Mouse (Mus musculus) spleen, postnatal 10 days (tissue): ENCODE data around the gene 4931428F04Rik.
A peak's percentile ranks its signal among the peaks of the same experiment; 100 is the strongest.

ENCODE experiments used
- DNase-seq, 2 experiments: peaks; one replicate each; pipeline ENCODE4 v3.0.0; 2021 to 2022; ENCODE audit warnings: low spot score in 2 of 2

4931428F04Rik gene

DNA sequence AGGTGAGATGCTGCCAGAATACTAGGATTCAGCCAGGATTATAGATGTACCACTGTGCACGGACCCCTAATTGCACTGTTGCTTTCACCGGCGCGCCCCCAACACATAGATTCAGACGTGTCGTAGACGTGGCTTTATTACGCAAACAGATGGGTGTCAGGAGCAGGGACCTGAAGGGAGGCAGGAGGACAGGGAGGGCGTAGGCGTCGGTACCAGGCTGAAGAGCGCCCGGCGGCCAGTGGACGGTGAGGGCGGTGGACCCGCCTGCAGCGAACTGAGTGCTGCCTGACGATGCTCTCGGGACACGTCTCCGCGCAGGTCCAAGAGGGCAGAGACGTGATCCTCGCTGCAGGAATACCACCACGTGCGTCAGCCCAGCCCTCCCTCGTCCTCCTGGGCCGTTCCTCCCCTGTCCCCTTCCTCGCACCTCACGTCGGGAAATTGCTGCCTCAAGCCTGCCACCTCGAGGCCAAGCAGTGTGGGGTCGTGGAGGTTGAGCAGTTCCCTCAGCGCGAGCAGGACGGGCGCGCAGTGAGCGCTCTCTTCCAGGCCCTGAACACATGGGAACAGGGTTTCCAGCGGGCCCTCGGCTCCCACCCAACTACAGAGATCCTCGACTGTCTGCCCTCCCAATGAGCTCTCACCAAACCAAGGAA, at the start of gene 4931428F04Rik:
4931428F04Rik (minus strand) TSS at position 60 of the 656 bp plus-strand sequence.
- peak in 1 of 2 experiments; percentile 64 for DNase-seq

DNA sequence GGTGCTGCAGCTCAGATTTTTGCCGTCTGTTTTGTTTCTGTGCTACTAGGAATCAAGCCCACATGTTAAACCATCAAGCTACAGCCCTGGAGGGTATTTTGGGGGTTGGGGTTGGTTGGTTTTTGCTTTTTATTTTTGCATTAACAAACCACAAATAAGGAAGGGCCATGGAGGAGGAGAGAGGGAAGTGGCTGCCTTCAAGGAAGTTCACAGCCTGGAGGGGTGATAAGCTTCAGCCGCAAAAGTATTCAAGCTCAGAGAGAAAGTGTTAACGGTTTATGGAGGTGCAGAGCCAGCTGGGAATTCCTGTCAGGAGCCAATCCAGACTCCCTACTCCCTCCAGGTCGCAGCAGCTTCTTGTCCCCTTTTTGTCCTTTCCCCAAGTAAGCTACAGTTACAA, 49.3 kb upstream of the 4931428F04Rik start:
- DNase-seq = no peak

DNA sequence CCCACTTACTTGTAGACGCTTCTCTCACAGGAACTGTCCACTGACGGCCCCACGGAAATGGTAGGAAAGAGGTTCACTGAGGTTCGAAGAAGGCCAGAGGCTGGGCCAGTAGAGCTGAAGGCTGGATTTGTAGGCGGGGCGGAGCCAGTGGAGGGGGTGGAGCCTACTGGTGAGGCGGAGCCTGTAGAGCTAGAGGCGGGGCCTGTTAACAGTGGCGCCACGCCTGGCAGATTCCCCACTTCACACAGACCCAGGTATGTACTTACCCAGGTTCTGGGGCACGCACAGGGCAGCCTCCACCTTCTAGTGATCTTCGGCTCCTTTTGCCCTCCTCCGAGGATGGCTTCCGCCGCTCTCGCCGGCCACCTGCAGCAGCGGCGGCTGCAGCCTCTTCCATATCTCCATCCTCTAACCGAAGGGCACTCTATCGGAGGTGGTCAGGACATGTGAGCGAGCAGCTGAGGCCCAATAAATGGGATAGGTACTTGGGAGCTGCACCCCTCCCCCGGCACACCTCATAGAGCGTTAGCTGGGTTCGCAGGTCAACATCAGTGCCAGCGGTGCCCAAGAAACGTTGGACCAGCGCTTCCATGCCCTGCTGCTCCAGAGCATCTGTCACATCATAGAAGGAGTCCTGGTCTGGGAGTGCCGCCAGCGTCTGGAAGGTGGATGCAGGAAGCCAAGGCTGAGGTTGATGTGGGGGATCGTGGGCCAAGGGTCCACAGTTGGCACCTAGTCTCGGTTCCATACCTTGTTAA, 46.9 kb upstream of the 4931428F04Rik start:
- DNase-seq = no peak

DNA sequence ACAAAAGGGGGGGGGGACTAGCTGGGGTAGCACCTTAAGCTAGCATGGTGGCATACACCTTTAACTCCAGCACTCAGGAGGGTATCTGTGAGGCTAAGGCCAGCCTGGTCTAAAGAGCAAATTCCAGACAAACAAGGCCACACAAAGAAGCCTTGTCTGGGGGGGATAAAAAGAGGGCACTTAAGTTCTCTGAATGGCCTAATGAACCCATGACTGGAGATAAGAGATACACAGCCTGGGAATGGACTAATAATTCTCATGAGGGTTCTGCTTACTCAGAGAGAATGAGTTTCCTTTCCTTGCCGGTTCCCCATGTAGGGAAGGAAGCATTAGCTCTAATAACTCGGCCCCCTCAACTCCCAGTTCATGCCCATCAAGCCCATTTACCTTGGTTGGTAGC, 42.9 kb upstream of the 4931428F04Rik start:
- no peak for DNase-seq

DNA sequence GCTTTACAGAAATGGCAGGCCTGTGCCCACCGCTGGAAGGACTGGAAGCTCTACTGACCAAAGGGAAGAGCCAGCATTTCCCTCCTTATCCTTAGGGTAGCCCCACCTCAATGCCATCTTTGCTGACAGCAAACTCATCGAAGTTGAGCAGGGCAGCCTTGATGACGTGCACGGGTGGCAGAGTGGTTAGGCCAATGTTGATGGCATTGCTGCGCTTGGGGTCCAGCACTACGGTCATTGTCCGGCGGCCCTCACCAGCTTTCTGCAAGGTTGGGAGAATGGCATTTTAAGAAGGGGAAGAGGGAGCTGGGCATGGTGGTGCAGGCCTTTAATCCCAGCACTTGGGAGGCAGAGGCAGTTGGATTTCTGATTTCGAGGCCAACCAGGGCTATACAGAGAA, 42.3 kb upstream of the 4931428F04Rik start:
- no peak for DNase-seq

DNA sequence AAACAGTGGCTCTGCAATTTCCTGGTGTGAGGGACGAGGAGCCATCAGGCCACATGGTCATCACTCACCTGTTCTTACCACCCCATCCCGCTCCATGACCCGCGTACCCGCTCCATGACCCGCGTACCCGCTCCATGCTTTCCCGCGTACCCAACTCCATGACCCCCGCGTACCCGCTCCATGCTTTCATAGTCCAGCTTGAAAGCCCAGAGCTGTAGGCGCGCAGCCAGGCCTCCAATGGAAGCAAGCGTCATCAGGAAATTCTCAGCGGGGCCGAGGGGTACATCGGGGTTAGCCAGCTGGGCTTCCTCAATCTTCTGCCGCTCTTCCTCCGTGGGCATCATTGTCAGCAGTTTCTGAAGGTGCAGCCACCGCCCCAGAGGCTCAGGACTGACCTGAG, 41.8 kb upstream of the 4931428F04Rik start:
- no peak for DNase-seq

DNA sequence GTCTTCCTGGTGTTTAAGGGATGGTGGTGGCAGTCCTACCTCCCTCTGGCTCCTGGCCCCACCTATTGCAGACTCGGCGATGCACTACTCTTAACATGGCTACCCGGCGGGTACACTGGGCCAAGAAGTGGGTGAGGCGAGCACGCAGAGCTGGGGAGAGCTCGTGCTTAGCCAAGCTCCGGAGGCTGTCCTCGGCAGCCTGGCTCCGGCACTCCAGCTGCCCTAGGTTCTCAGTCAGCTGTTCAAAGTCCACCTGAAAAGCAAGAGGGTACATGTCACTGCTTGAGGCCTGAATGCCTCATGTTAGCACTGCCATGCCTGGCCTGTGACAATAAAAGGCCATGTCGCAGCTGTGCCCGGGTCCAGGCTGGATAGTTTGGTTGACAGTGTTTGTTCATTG, 40.7 kb upstream of the 4931428F04Rik start:
- DNase-seq = no peak

DNA sequence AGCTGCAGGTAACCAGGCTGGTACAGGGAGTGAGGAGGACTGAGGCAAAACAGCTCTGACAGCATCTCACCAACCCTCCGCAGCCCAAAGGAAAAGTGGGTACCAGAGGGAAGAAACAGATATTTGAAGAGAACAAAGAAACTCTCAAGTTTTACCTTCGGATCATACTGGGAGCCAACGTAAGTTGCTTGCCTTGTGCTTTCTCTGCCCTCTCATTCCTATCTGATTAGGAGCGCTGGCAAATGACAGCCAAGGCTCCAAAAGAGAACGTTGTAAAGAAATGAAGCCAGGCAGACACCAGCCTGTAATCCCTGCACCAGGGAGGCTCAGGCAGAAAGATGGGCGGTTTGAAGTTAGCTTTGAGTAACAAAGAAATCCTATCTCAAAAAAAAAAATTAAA, 37.3 kb upstream of the 4931428F04Rik start:
- peak in 1 of 2 experiments; percentile 32 for DNase-seq

DNA sequence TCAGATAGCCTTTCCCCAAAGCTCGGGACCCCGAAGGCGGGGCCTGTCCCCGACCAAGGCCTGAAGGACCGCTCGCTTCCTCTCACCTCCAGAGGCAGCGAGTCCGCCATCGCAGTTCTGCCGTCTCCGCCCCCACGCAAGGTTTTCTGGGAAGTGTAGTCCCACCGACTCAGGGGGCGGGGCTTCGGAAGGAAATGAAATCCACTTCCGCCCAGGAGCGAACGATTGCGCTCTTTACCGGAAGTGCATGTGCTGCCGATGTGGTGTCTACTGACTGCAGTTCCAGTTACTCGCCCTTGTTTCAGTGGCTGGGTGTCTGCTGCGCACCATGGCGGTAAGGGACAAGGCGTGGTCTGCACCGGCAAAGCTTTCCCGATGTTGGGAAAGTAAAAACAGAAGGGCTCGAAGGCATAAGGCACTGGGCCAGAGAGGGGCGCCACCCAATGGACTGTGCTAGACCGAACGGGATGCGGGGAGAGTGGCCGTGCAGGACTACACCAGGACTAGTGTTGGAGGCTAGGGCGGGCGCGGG, 36.5 kb upstream of the 4931428F04Rik start, which contains the start of the genes Lrrc29 and Tmem208:
Lrrc29 (minus strand) TSS at position 138 of the 532 bp plus-strand sequence.
Tmem208 (plus strand) TSS at position 214 of the 532 bp plus-strand sequence.
- DNase-seq = peak; percentile 98 to 99

DNA sequence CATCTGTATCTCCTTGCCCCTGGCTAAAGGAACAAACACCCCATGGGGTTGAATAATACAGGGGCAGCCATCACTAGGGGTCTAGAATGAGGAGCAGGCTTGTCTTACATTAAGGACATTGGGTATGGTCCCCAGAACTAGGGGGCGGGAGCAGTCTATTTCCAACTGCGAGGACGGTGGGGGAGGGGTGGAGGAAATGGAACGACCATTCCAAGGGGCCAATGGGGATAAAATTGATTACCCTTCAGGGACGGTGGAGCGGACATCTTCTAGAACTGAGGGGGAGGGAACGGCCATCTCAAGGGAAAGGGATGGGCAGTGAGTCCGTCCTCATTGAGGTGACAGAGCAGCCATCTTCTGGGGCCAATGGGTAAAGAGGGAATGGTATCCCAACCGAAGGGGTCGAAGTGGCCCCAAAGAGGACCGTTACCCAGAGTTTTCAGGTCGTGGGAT, 36.0 kb upstream of the 4931428F04Rik start:
- DNase-seq = no peak

DNA sequence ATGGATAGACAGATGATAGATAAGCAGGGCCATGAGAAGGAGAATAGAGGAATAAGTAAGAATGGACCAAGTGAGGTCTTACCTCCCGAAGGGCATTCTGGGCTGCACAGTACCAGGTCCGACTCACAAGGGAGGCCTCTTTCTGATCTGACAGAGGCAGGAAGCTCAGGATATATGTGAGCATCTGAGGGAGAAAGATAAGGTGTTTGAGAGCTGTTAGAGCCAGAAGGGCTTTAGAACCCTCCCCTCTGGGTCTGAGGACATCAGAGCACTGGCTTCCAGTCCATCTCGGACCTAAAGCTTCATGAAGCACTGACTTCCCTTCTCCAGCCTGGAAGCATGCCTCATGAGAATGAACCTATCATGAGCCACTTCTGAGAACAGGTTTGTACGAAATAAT, 33.5 kb upstream of the 4931428F04Rik start:
- peak; percentile 58 to 59 for DNase-seq

DNA sequence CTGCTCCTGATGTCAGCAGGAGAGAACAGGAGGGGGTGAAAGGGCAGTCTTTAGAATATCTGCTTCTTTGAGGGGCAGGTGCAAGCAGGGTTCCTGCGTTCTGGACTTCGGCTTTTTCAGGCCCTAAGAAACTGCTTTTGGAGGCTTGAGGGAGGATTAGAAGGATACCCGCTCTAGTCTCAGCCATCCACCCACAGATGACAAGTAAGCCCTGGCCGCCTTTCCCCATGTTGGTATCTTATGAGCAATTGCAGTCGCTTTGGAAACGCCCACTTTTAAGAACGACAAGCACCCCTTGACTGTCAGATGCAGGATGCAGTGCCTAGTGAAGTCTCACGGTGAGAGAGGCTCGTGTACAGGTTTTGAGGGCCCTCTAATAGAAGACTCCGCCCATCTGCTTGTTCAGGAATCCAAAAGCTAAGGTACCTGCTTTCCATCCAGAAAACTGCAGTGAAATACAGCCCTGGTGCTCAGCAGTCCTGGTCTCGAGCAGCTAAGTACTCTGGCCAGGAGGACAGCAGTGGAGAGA, 29.1 kb upstream of the 4931428F04Rik start:
- no peak for DNase-seq

DNA sequence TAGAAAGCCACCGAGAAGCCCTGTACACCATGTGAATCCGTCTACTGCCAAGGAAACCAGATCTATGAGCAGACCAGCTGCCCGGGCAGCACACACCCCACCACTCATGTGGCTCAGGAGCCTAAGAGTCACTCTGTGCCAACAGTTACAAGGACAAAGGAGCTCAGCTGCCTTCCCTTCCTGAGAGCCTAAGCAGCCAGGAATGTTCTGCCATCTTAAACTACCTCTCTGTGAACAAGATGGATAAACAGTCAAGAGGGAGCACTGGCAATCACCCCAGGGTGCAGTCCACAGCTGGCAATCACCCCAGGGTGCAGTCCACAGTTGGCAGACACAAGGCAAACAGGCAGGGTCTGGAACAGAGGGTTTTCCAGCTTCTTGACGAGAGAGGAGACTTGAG, 28.3 kb upstream of the 4931428F04Rik start:
- no peak for DNase-seq

DNA sequence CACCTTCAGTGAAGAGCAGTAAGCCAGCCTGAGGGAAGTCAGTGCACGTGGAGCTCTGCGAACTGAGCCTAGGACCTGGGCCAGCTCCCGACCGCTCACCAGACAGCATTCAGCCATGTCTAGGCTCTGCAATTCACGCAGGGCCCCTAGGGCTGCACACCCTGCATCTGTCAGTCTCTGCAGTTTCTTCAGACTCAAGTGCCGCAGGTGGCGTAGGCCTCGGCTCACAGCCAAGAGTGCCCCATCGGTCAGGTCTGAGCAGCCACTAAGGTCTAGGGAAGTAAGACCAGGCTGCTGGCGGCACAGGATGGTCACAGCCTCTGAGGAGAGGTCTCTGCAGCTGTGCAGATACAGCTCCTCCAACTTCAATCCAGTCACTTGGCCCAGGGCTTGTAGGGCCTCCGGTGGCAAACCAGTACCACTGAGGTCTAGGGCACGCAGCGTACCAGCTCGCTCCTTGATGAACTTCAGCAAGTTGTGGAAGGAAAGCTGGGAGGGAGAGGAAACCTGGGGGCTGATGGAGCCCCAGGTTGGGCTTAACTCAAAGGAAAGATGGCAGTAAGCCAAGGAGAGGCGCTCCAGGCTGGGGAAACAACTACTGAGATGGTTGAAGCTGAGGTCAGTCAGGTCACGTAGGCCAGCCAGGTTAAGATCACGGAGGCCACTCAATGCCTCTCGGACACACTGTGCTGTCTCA, 25.6 kb upstream of the 4931428F04Rik start:
- DNase-seq = no peak

DNA sequence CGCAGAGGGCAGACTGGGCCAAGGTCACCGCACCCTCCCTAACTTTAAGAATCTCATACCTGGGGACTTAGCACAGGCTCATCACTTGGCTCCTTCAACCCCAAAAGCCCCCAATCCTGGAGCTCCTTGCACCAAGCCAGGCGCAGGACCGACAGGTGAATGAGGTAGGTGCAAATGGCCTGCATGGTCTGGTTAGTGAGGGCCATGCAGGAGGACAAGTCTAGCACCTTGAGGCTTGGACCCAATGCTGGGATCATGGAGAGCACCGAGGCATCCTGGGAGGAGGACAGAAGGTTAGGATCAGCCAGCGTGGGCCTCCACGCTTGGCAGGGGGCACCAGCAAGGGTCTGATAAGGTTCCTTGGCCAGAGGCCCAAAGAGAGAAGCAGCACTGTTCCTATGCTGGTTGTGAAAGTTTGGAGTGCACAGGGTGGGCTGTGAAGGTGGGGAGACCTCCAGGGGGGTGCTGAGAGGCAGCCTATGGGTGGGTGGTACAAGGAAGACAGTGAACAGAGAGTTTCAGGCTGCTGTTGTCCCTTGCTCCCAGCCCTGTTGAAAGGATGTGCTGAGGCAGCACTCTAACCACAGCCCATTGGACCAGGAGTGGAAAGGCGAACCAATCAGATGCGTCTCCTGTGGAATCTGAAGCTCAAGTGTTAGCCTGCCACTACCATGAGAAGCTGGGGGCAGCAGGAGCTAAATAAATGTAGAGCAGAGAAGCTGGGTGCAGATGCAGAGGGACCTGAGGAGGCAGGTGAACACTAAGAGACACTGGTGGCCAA, 24.1 kb upstream of the 4931428F04Rik start:
- no peak for DNase-seq

DNA sequence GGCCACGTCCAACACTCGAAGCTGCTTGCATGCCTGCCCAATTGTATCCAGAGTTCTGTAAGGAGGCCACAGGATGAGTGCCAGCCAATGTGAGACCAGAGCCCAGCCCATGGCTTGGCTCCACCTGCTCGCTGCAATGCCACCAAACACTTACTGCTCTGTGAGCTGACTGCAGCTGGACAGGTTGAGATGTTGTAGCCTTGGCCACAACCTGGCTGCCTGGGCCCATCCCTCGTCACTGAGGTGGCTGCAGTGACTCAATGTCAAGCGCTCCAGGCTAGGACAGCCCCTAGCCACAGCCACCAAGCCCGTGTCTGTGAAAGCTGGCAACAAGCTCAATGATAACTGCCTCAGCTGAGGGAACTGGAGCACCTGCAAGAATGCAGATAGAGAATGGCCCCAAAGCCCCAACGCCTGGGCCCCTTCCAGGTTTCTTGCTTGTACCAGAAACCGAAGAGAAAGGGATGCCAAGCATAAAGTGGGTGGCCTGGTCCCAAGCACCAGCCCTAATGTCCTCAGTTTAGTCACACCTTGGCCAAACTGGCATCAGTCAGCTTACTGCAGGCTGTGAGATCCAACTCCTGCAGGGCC, 23.3 kb upstream of the 4931428F04Rik start:
- DNase-seq = no peak

DNA sequence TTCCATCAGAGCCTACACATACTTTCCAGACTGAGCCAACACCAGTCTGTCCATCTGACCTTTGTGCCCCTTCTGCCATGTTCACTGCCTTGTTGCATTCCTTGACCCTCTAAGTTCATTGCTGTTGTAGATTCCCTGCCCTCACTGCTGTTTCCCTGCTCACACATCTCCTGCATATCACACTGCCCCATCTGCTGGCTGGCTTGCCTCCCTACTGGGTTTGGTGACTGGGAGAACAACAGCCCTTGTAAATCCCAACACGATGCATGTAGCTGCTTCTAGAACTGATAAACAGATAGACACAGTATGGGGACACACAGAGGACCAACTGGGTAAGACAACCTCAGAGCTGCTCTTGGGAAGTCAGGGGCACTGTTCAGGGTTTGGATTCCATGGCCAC, 22.1 kb upstream of the 4931428F04Rik start:
- DNase-seq = no peak

DNA sequence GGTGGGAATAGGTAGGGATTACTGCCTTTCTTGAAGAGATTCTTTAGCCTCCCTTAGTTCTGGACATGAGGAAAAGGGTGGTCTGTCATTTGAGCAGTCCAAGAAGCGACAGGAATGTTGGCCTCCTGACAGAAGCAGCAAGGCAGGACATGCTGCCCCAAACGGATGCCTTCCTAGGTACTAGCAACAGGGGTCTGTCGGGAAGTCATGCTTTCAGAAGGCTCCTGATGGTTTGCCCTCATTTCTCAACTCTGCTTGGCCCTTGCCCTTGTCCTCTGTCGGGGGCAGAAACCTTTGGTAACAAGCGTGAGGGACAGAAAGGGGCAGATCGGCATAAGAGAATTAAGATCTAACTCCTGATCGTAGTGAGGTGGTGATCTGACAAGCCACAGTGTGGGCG, 20.5 kb upstream of the 4931428F04Rik start:
- DNase-seq = no peak

DNA sequence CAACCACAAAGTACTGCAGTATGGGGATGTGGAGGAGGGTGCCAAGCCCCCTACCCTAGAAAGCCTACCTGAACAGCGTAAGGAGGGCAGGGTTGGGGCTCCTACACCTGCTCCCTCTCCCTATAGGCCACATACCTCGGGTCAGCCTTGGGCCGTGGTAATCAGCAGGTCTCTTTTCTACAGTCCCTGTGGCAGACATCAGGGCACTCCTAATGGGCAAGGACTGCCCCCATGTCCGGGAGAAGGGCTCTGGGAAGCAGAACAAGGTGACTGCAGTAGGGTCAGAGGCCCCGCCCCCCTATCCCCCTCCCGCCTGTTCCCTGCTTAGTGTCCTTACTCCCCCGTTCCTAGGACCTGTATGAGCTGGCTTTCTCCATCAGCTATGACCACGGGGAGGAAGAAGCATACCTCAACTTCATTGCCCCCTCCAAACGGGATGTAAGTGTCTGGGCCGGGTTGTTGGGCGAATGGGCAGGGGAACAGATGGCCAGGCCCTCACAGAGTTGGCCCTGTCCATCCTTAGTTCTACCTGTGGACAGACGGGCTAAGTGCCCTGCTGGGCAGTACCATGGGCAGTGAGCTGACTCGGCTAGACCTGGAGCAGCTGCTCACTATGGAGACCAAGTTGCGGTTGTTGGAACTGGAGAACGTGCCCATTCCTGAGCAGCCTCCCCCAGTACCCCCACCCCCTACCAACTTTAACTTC, 19.6 kb upstream of the 4931428F04Rik start:
- no peak for DNase-seq

DNA sequence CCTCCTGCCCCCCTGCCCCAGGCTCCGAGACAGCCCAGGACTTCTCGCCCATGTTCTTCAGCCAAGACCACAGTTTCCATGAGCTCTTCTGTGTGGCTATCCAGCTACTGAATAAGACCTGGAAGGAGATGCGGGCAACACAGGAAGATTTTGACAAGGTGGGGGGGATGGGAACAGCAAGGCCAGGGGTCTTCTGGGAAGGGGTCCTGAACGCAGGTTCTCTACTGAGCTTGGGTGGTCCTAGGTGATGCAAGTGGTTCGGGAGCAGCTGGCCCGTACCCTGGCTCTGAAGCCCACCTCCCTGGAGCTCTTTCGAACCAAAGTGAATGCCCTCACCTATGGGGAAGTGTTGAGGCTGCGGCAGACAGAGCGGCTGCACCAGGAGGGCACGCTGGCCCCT, 18.8 kb upstream of the 4931428F04Rik start:
- DNase-seq = no peak
